Mouse (Mus musculus) spleen, postnatal 10 days (tissue): ENCODE measurements around the gene Cyb561d2.

Source experiments
- DNase-seq, 2 experiments: peaks; one replicate each; pipeline ENCODE4 v3.0.0; 2021 to 2022; ENCODE audit warnings: low spot score in 2 of 2

Gene Cyb561d2

GRCm38 (mm10) chr9:107550491-107551116 is 8.6 kb upstream of the Cyb561d2 start:
- no peak for DNase-seq

- DNase-seq = no peak
Measured at GRCm38 (mm10) chr9:107549297-107550074, 7.5 kb upstream of the Cyb561d2 start.

GRCm38 (mm10) chr9:107548820-107549219 is 6.8 kb upstream of the Cyb561d2 start:
- DNase-seq = no peak

- DNase-seq = no peak
Measured at GRCm38 (mm10) chr9:107547957-107548356, 6.0 kb upstream of the Cyb561d2 start.

GRCm38 (mm10) chr9:107547026-107547425 is 5.0 kb upstream of the Cyb561d2 start, which contains the start of gene Zmynd10:
Gene Zmynd10, plus strand, starts transcription at chr9:107547298.
- DNase-seq = peak; percentile 68 to 92

- DNase-seq = peak; percentile 83 to 90
Measured at GRCm38 (mm10) chr9:107545602-107546001, 3.6 kb upstream of the Cyb561d2 start.

- DNase-seq = no peak
Measured at GRCm38 (mm10) chr9:107545199-107545598, 3.2 kb upstream of the Cyb561d2 start.

- DNase-seq = no peak
Measured at GRCm38 (mm10) chr9:107544729-107545128, 2.7 kb upstream of the Cyb561d2 start.

- no peak for DNase-seq
Measured at GRCm38 (mm10) chr9:107544196-107544700, 2.3 kb upstream of the Cyb561d2 start.

GRCm38 (mm10) chr9:107543299-107543698 is 1.3 kb upstream of the Cyb561d2 start:
- no peak for DNase-seq

GRCm38 (mm10) chr9:107542721-107543120 is 728 bp upstream of the Cyb561d2 start:
- DNase-seq = no peak

GRCm38 (mm10) chr9:107542352-107542686 is 326 bp upstream of the Cyb561d2 start:
- no peak for DNase-seq

GRCm38 (mm10) chr9:107541005-107541404 is 988 bp downstream of the Cyb561d2 start:
- no peak for DNase-seq

GRCm38 (mm10) chr9:107540420-107540819 is 1.6 kb downstream of the Cyb561d2 start:
- DNase-seq = no peak

GRCm38 (mm10) chr9:107539940-107540339 is 2.1 kb downstream of the Cyb561d2 start:
- DNase-seq = no peak

- DNase-seq = no peak
Measured at GRCm38 (mm10) chr9:107538711-107539110, 3.3 kb downstream of the Cyb561d2 start.

GRCm38 (mm10) chr9:107538231-107538630 is 3.8 kb downstream of the Cyb561d2 start:
- no peak for DNase-seq

- DNase-seq = peak; percentile 58 to 61
Measured at GRCm38 (mm10) chr9:107534408-107535202, 7.4 kb downstream of the Cyb561d2 start.

GRCm38 (mm10) chr9:107533791-107534407 is 8.1 kb downstream of the Cyb561d2 start, which contains the start of gene Tmem115:
Gene Tmem115, plus strand, starts transcription at chr9:107533945.
- DNase-seq = peak; percentile 78 to 89

GRCm38 (mm10) chr9:107526198-107527026 is 15.6 kb downstream of the Cyb561d2 start:
- peak; percentile 69 to 87 for DNase-seq

GRCm38 (mm10) chr9:107522400-107522711 is 19.6 kb downstream of the Cyb561d2 start:
- DNase-seq = no peak
